Mouse (Mus musculus) yolk sac, embryonic 10.5 days (tissue): ENCODE data around the gene Stambp.

ENCODE experiments used
- DNase-seq: peaks from one replicate; pipeline ENCODE4 v3.0.0-alpha.2; 2017; ENCODE audit warnings: low spot score

Gene Stambp

GRCm38 (mm10) chr6:83568901-83569862 lies 3.3 kb downstream of the Stambp start:
- no peak for DNase-seq

- DNase-seq: no peak
These were observed 16.6 kb downstream of the Stambp start for GRCm38 (mm10) chr6:83555972-83556371.

- DNase-seq: no peak
These were observed 24.2 kb downstream of the Stambp start for GRCm38 (mm10) chr6:83548346-83548745.

- no peak for DNase-seq
These were observed 26.8 kb downstream of the Stambp start for GRCm38 (mm10) chr6:83545778-83546177.

GRCm38 (mm10) chr6:83541756-83542456 lies 30.6 kb downstream of the Stambp start:
- no peak for DNase-seq

- no peak for DNase-seq
These were observed 32.5 kb downstream of the Stambp start for GRCm38 (mm10) chr6:83540017-83540416.

- no peak for DNase-seq
These were observed 35.8 kb downstream of the Stambp start for GRCm38 (mm10) chr6:83536795-83537059.

- DNase-seq: no peak
These were observed 36.3 kb downstream of the Stambp start, which contains the start of gene Actg2 for GRCm38 (mm10) chr6:83536028-83536794. Actg2 (minus strand) TSS chr6:83536265.

GRCm38 (mm10) chr6:83532608-83533007 lies 39.9 kb downstream of the Stambp start:
- no peak for DNase-seq

- DNase-seq: peak; percentile 38
These were observed 49.3 kb downstream of the Stambp start for GRCm38 (mm10) chr6:83523194-83523593.

- no peak for DNase-seq
These were observed 50.7 kb downstream of the Stambp start for GRCm38 (mm10) chr6:83521784-83522183.

- no peak for DNase-seq
These were observed 53.9 kb downstream of the Stambp start for GRCm38 (mm10) chr6:83518637-83519036.

GRCm38 (mm10) chr6:83515172-83515571 lies 57.4 kb downstream of the Stambp start:
- DNase-seq: no peak

GRCm38 (mm10) chr6:83512495-83512894 lies 60.0 kb downstream of the Stambp start:
- DNase-seq: no peak

GRCm38 (mm10) chr6:83510210-83510609 lies 62.3 kb downstream of the Stambp start:
- no peak for DNase-seq

GRCm38 (mm10) chr6:83509442-83509841 lies 63.1 kb downstream of the Stambp start:
- no peak for DNase-seq

GRCm38 (mm10) chr6:83507168-83507546 lies 65.4 kb downstream of the Stambp start:
- DNase-seq: no peak

- peak; percentile 97 for DNase-seq
These were observed 66.0 kb downstream of the Stambp start, which contains the start of gene Dguok for GRCm38 (mm10) chr6:83506258-83507167. Dguok (minus strand) TSS chr6:83506969.

GRCm38 (mm10) chr6:83505554-83505953 lies 67.0 kb downstream of the Stambp start:
- DNase-seq: no peak

- DNase-seq: no peak
These were observed 69.2 kb downstream of the Stambp start for GRCm38 (mm10) chr6:83503361-83503760.

- DNase-seq: no peak
These were observed 69.9 kb downstream of the Stambp start for GRCm38 (mm10) chr6:83502656-83503055.
